Mouse (Mus musculus) stomach, embryonic 16.5 days (tissue): ENCODE data around the gene Ptms. TPM values are rescaled to one million over a fixed set of nuclear protein-coding genes. Genes with fewer than 3 reads are reported as not detected.
A peak's percentile ranks its signal among the peaks of the same experiment; 100 is the strongest.

Source experiments
- ATAC-seq: fragments of 200-750 bp; cut with Nextera tagmentation; 2 replicates; pipeline ENCODE4 v1.8.0; 2017; ENCODE audit warnings: moderate number of reproducible peaks, moderate TSS enrichment; ENCODE audit not compliant: insufficient read depth, low FRiP score
- H3K27ac ChIP-seq: fragments of 300-500 bp; sonication (generic); 2 replicates; pipeline ENCODE4 v1.5.1; 2014; ENCODE audit warnings: low read length
- H3K27me3 ChIP-seq: fragments of 300-500 bp; sonication (generic); 2 replicates; pipeline ENCODE4 v1.6.1; 2014; ENCODE audit warnings: low read length, control low read depth, mixed read lengths; ENCODE audit not compliant: control insufficient read depth, insufficient read depth
- H3K36me3 ChIP-seq: fragments of 300-500 bp; sonication (generic); 2 replicates; pipeline ENCODE4 v1.6.1; 2014; ENCODE audit warnings: low read length; ENCODE audit not compliant: control insufficient read depth, insufficient read depth
- H3K4me1 ChIP-seq: fragments of 300-500 bp; sonication (generic); 2 replicates; pipeline ENCODE4 v1.6.1; 2014; ENCODE audit warnings: low read length, control low read depth, mixed read lengths; ENCODE audit not compliant: control insufficient read depth, insufficient read depth
- H3K4me2 ChIP-seq: fragments of 300-500 bp; sonication (generic); 2 replicates; pipeline ENCODE4 v1.6.1; 2014; ENCODE audit warnings: low read depth, low read length, mixed read lengths
- H3K4me3 ChIP-seq: fragments of 300-500 bp; sonication (generic); replicated peaks from 2 replicates; pipeline ENCODE4 v1.5.1; 2014; ENCODE audit warnings: mild to moderate bottlenecking, low read length
- H3K9ac ChIP-seq: fragments of 300-500 bp; sonication (generic); 2 replicates; pipeline ENCODE4 v1.6.1; 2014; ENCODE audit warnings: low read length
- H3K9me3 ChIP-seq: fragments of 300-500 bp; sonication (generic); replicated peaks from 2 replicates; pipeline ENCODE4 v1.6.1; 2016; ENCODE audit warnings: low read length, control low read depth; ENCODE audit not compliant: control insufficient read depth
- WGBS: fragments of 180-500 bp; shearing (Covaris S2); extraction: QIAGEN DNeasy Blood & Tissue Kit; methylation state at CpG from one replicate; pipeline ENCODE4 v1.1.7; 2014; 5-methylcytosine and 5-hydroxymethylcytosine counted together
- polyA plus RNA-seq: library from polyadenylated mRNA; unstranded; fragments of >200 nt; fragmentation: Nextera tagmentation; extraction: Ambion mirVana; gene quantifications from 2 replicates; pipeline ENCODE4 v1.2.1, GENCODE M21; 2015

The Ptms gene
- polyA plus RNA-seq, 1 experiment from 2014 or later, result 177 TPM

GRCm38 (mm10) chr6:124918890-124919627, 844 bp downstream of the Ptms start:
- Histone ChIP-seq H3K36me3 (peaks cover 6% of the 10 kb centered on the region), H3K27me3 (no peaks in the 10 kb centered on the region), H3K4me3 (peak overlapping the region; percentile 89), H3K9me3 (no peaks in the 10 kb centered on the region), H3K4me1 (peaks cover 50% of the 10 kb centered on the region), H3K4me2 (peak overlapping the region; percentile 75), H3K9ac (peak overlapping the region; percentile 100), H3K27ac (peak overlapping the region; percentile 100)
- WGBS, result 14% methylated on average over 13 of the region's 14 CpGs
- ATAC-seq, result no peak

GRCm38 (mm10) chr6:124918331-124918690, 1.6 kb downstream of the Ptms start:
- H3K36me3 ChIP-seq, result peaks cover 8% of the 10 kb centered on the region
- H3K4me3 ChIP-seq, result peak overlapping the region; percentile 89
- no peak for ATAC-seq
- peak overlapping the region; percentile 100 for H3K9ac ChIP-seq
- peaks cover 52% of the 10 kb centered on the region for H3K4me1 ChIP-seq
- H3K27me3 ChIP-seq, result no peaks in the 10 kb centered on the region
- 9% methylated on average over 7 of the region's 7 CpGs for WGBS
- H3K9me3 ChIP-seq, result no peaks in the 10 kb centered on the region
- H3K27ac ChIP-seq, result peak overlapping the region; percentile 100
- H3K4me2 ChIP-seq, result peak overlapping the region; percentile 75

GRCm38 (mm10) chr6:124917518-124918330, 2.2 kb downstream of the Ptms start:
- Histone ChIP-seq H3K27me3 (no peaks in the 10 kb centered on the region), H3K9ac (peak overlapping the region; percentile 100), H3K4me1 (peaks cover 52% of the 10 kb centered on the region), H3K4me3 (peak overlapping the region; percentile 89), H3K27ac (peak overlapping the region; percentile 100), H3K9me3 (no peaks in the 10 kb centered on the region), H3K36me3 (peaks cover 8% of the 10 kb centered on the region), H3K4me2 (peak overlapping the region; percentile 75)
- under 1% methylated on average over 70 of the region's 89 CpGs for WGBS
- ATAC-seq, result peak; percentile 76

GRCm38 (mm10) chr6:124916695-124917517, 3.0 kb downstream of the Ptms start:
- WGBS, result under 1% methylated on average over 66 of the region's 67 CpGs
- Histone ChIP-seq H3K36me3 (peaks cover 8% of the 10 kb centered on the region), H3K27ac (peak overlapping the region; percentile 100), H3K9me3 (no peaks in the 10 kb centered on the region), H3K9ac (peak overlapping the region; percentile 100), H3K4me1 (peaks cover 52% of the 10 kb centered on the region), H3K4me2 (peak overlapping the region; percentile 96), H3K4me3 (peak overlapping the region; percentile 89), H3K27me3 (no peaks in the 10 kb centered on the region)
- peak; percentile 57 for ATAC-seq

- Histone ChIP-seq H3K27ac (peak overlapping the region; percentile 100), H3K4me3 (peak overlapping the region; percentile 89), H3K4me1 (peaks cover 50% of the 10 kb centered on the region), H3K9me3 (no peaks in the 10 kb centered on the region), H3K27me3 (no peaks in the 10 kb centered on the region), H3K36me3 (peaks cover 8% of the 10 kb centered on the region), H3K4me2 (peak overlapping the region; percentile 96), H3K9ac (peak overlapping the region; percentile 100)
- 6% methylated on average over 12 of the region's 12 CpGs for WGBS
- ATAC-seq, result no peak
Observed at GRCm38 (mm10) chr6:124915942-124916694, 3.8 kb downstream of the Ptms start.

GRCm38 (mm10) chr6:124915160-124915941, 4.6 kb downstream of the Ptms start:
- ATAC-seq, result no peak
- Histone ChIP-seq H3K4me1 (peaks cover 44% of the 10 kb centered on the region), H3K36me3 (peaks cover 8% of the 10 kb centered on the region), H3K27ac (peak overlapping the region; percentile 100), H3K27me3 (0 out of 2 replicates have a peak, but pooled peaks cover 2% of the 10 kb centered on the region), H3K9me3 (no peaks in the 10 kb centered on the region), H3K4me3 (peak overlapping the region; percentile 89), H3K4me2 (peak overlapping the region; percentile 96), H3K9ac (peak overlapping the region; percentile 100)
- 16% methylated on average over 22 of the region's 22 CpGs for WGBS

GRCm38 (mm10) chr6:124914511-124914910, 5.4 kb downstream of the Ptms start:
- Histone ChIP-seq H3K9me3 (no peaks in the 10 kb centered on the region), H3K4me3 (no peak overlapping the region), H3K4me1 (peaks cover 48% of the 10 kb centered on the region), H3K27me3 (0 out of 2 replicates have a peak, but pooled peaks cover 5% of the 10 kb centered on the region), H3K27ac (no peak overlapping the region), H3K36me3 (peaks cover 8% of the 10 kb centered on the region), H3K4me2 (no peak overlapping the region), H3K9ac (no peak overlapping the region)
- ATAC-seq, result no peak
- 85% methylated on average over 7 of the region's 7 CpGs for WGBS
